Mouse (Mus musculus): ENCODE measurements around the gene Gfpt1. TPM values are rescaled to one million over a fixed set of nuclear protein-coding genes. Genes with fewer than 3 reads are reported as not detected.
A peak's percentile ranks its signal among the peaks of the same experiment; 100 is the strongest.
"Not testable (repeated sequence)": the region's sequence is repeated elsewhere in the genome, so short reads cannot be mapped to it uniquely, and the experiment has no call there.

Gene Gfpt1
- total RNA-seq, 2 experiments from 2014 or later, result 32.3 to 32.7 TPM

- DNase-seq (ENCODE audit: low spot score), result no peak
These were observed 1.2 kb upstream of the Gfpt1 start for GRCm38 (mm10) chr6:87041431-87041830.

GRCm38 (mm10) chr6:87042004-87042336 is 676 bp upstream of the Gfpt1 start:
- DNase-seq (ENCODE audit: low spot score), result no peak

GRCm38 (mm10) chr6:87043131-87043516 is 478 bp downstream of the Gfpt1 start:
- no peak for DNase-seq (ENCODE audit: low spot score)

- no peak for DNase-seq (ENCODE audit: low spot score)
These were observed 2.2 kb downstream of the Gfpt1 start for GRCm38 (mm10) chr6:87044895-87045294.

- no peak for DNase-seq (ENCODE audit: low spot score)
These were observed 2.9 kb downstream of the Gfpt1 start for GRCm38 (mm10) chr6:87045507-87045906.

- not testable (repeated sequence) for DNase-seq (ENCODE audit: low spot score)
These were observed 6.1 kb downstream of the Gfpt1 start for GRCm38 (mm10) chr6:87048712-87049111.

GRCm38 (mm10) chr6:87051886-87052425 is 9.3 kb downstream of the Gfpt1 start:
- DNase-seq (ENCODE audit: low spot score), result no peak

- no peak for DNase-seq (ENCODE audit: low spot score)
These were observed 11.5 kb downstream of the Gfpt1 start for GRCm38 (mm10) chr6:87054193-87054592.

GRCm38 (mm10) chr6:87059754-87060153 is 17.1 kb downstream of the Gfpt1 start:
- DNase-seq (ENCODE audit: low spot score), result no peak

GRCm38 (mm10) chr6:87063586-87063985 is 20.9 kb downstream of the Gfpt1 start:
- DNase-seq (ENCODE audit: low spot score), result no peak

GRCm38 (mm10) chr6:87068209-87068608 is 25.6 kb downstream of the Gfpt1 start:
- DNase-seq (ENCODE audit: low spot score), result no peak

GRCm38 (mm10) chr6:87069195-87069900 is 26.7 kb downstream of the Gfpt1 start:
- DNase-seq (ENCODE audit: low spot score), result no peak

GRCm38 (mm10) chr6:87070641-87071040 is 28.0 kb downstream of the Gfpt1 start:
- DNase-seq (ENCODE audit: low spot score), result no peak

GRCm38 (mm10) chr6:87072759-87073158 is 30.1 kb downstream of the Gfpt1 start:
- no peak for DNase-seq (ENCODE audit: low spot score)

- DNase-seq (ENCODE audit: low spot score), result no peak
These were observed 32.5 kb downstream of the Gfpt1 start for GRCm38 (mm10) chr6:87075092-87075685.

- no peak for DNase-seq (ENCODE audit: low spot score)
These were observed 36.8 kb downstream of the Gfpt1 start for GRCm38 (mm10) chr6:87079457-87079856.

GRCm38 (mm10) chr6:87085026-87085425 is 42.4 kb downstream of the Gfpt1 start:
- no peak for DNase-seq (ENCODE audit: low spot score)

- DNase-seq (ENCODE audit: low spot score), result peak; percentile 46
These were observed 45.7 kb downstream of the Gfpt1 start for GRCm38 (mm10) chr6:87088356-87088755.

GRCm38 (mm10) chr6:87090877-87091276 is 48.2 kb downstream of the Gfpt1 start:
- no peak for DNase-seq (ENCODE audit: low spot score)

GRCm38 (mm10) chr6:87092476-87092875 is 49.8 kb downstream of the Gfpt1 start:
- DNase-seq (ENCODE audit: low spot score), result no peak

GRCm38 (mm10) chr6:87093631-87094030 is 51.0 kb downstream of the Gfpt1 start:
- DNase-seq (ENCODE audit: low spot score), result not testable (repeated sequence)

GRCm38 (mm10) chr6:87099261-87099660 is 56.6 kb downstream of the Gfpt1 start:
- no peak for DNase-seq (ENCODE audit: low spot score)

GRCm38 (mm10) chr6:87099671-87100296 is 57.1 kb downstream of the Gfpt1 start:
- DNase-seq (ENCODE audit: low spot score), result no peak

Data from gastrocnemius, adult 18-20 months (tissue).